Mouse (Mus musculus): ENCODE data around the gene Zfp385c.
"Not testable (repeated sequence)": the region's sequence is repeated elsewhere in the genome, so short reads cannot be mapped to it uniquely, and the experiment has no call there.

Zfp385c gene

GRCm38 (mm10) chr11:100603155-100603554 lies 89.1 kb downstream of the Zfp385c start:
- no peak for DNase-seq (ENCODE audit: low read depth, low spot score)

GRCm38 (mm10) chr11:100601372-100601771 lies 90.9 kb downstream of the Zfp385c start:
- no peak for DNase-seq (ENCODE audit: low read depth, low spot score)

- DNase-seq (ENCODE audit: low read depth, low spot score) = no peak
Observed at GRCm38 (mm10) chr11:100598074-100598473, 94.2 kb downstream of the Zfp385c start.

- no peak for DNase-seq (ENCODE audit: low read depth, low spot score)
Observed at GRCm38 (mm10) chr11:100595533-100595932, 96.7 kb downstream of the Zfp385c start.

GRCm38 (mm10) chr11:100594608-100595007 lies 97.6 kb downstream of the Zfp385c start:
- peak; percentile 69 for DNase-seq (ENCODE audit: low read depth, low spot score)

GRCm38 (mm10) chr11:100592346-100593046 lies 99.8 kb downstream of the Zfp385c start:
- DNase-seq (ENCODE audit: low read depth, low spot score) = peak; percentile 70

- DNase-seq (ENCODE audit: low read depth, low spot score) = no peak
Observed at GRCm38 (mm10) chr11:100588462-100588861, 103.8 kb downstream of the Zfp385c start.

GRCm38 (mm10) chr11:100585148-100585547 lies 107.1 kb downstream of the Zfp385c start:
- DNase-seq (ENCODE audit: low read depth, low spot score) = no peak

- DNase-seq (ENCODE audit: low read depth, low spot score) = no peak
Observed at GRCm38 (mm10) chr11:100584561-100584961, 107.7 kb downstream of the Zfp385c start.

GRCm38 (mm10) chr11:100582836-100583235 lies 109.4 kb downstream of the Zfp385c start:
- no peak for DNase-seq (ENCODE audit: low read depth, low spot score)

- not testable (repeated sequence) for DNase-seq (ENCODE audit: low read depth, low spot score)
Observed at GRCm38 (mm10) chr11:100582413-100582812, 109.8 kb downstream of the Zfp385c start.

- peak; percentile 92 for DNase-seq (ENCODE audit: low read depth, low spot score)
Observed at GRCm38 (mm10) chr11:100581756-100582155, 110.5 kb downstream of the Zfp385c start.

GRCm38 (mm10) chr11:100580275-100580674 lies 112.0 kb downstream of the Zfp385c start:
- DNase-seq (ENCODE audit: low read depth, low spot score) = no peak

- DNase-seq (ENCODE audit: low read depth, low spot score) = no peak
Observed at GRCm38 (mm10) chr11:100579116-100579799, 113.0 kb downstream of the Zfp385c start.

- DNase-seq (ENCODE audit: low read depth, low spot score) = no peak
Observed at GRCm38 (mm10) chr11:100577852-100578599, 114.2 kb downstream of the Zfp385c start.

All from brain, adult 2 months (tissue).